Mouse (Mus musculus) heart, adult 2 months (tissue): Measurements from ENCODE around the gene Ifna6.
"Not testable (repeated sequence)": the region's sequence is repeated elsewhere in the genome, so short reads cannot be mapped to it uniquely, and the experiment has no call there.

Source experiments
- CTCF ChIP-seq: fragments of 200-600 bp; IDR thresholded peaks from 2 replicates; pipeline ENCODE4 v1.8.1; 2022; ENCODE audit warnings: antibody characterized with exemption, mild to moderate bottlenecking, moderate library complexity
- POLR2A ChIP-seq: fragments of 200-500 bp; IDR thresholded peaks from 2 replicates; pipeline ENCODE4 v1.6.1; 2011; ENCODE audit warnings: mild to moderate bottlenecking, low read depth, low read length, control low read depth; ENCODE audit not compliant: insufficient read depth

GRCm38 (mm10) chr4:88799365-88799764 is 27.9 kb upstream of the Ifna6 start, which contains the start of gene Gm13285:
- not testable (repeated sequence) for TF ChIP-seq CTCF, POLR2A
